Mouse (Mus musculus): ENCODE measurements around the gene Lrrc23.
A peak's percentile ranks its signal among the peaks of the same experiment; 100 is the strongest.

The Lrrc23 gene

DNA sequence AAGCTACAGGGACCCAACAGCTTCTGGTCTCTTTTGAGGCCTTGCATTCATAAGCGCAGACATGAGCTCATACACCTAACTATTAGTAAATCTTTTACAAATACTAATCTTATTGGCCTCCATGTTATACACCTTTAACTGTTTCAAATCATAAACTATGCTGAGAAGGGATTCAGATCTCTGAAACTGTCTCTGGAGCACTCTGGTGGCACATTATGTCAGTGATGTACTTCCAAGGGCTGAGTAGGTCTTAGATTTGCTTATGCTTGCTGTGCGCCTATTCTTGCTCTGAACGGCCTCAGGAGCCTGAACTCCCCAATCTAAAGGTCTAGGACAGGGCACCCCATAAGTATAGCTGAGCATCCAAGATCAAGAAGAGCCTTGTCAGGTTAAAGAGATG, 37.7 kb downstream of the Lrrc23 start:
- DNase-seq (ENCODE audit: low spot score), result no peak

GRCm38 (mm10) chr6:124740888-124741761, 38.4 kb downstream of the Lrrc23 start, which contains the start of gene Grcc10:
TSS of gene Grcc10 (minus strand) at chr6:124741374.
- peak; percentile 83 for DNase-seq (ENCODE audit: low spot score)

- no peak for DNase-seq (ENCODE audit: low spot score)
Observed at GRCm38 (mm10) chr6:124740211-124740887, 39.2 kb downstream of the Lrrc23 start.

GRCm38 (mm10) chr6:124739231-124739796, 40.2 kb downstream of the Lrrc23 start:
- no peak for DNase-seq (ENCODE audit: low spot score)

DNA sequence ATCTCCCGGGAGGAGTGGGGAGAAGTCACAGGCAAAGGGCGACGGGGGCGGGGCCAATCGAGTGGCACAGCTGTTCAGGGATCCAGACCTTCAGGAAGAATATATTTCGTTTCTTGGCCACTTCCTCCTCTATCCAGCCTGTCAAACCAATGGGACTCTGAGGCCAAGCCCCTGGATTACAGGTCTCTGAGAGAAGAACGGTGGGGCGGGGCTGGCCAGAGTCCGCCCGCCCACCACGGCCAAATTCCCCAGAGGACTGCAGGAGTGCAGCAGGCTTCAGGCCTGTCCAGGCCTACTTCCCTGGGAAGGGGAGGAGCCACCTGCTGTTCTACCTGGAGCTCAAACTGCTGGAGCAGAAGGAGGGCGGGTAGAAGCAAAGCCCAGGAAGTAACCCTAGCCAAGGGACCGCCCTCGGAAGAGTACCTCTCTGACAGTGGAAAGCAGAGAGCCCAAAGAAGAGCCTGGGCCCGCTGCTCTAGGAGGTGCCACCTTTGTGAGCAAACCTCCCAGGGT, 41.0 kb downstream of the Lrrc23 start, which contains the start of gene Ptpn6:
TSS of gene Ptpn6 (minus strand) at position 204 of the 513 bp plus-strand sequence.
- DNase-seq (ENCODE audit: low spot score), result peak; percentile 53

- no peak for DNase-seq (ENCODE audit: low spot score)
Observed at GRCm38 (mm10) chr6:124737040-124737439, 42.5 kb downstream of the Lrrc23 start.

GRCm38 (mm10) chr6:124734417-124734816, 45.1 kb downstream of the Lrrc23 start:
- no peak for DNase-seq (ENCODE audit: low spot score)

GRCm38 (mm10) chr6:124732476-124733370, 46.8 kb downstream of the Lrrc23 start:
- DNase-seq (ENCODE audit: low spot score), result no peak

GRCm38 (mm10) chr6:124731038-124731437, 48.5 kb downstream of the Lrrc23 start:
- no peak for DNase-seq (ENCODE audit: low spot score)

GRCm38 (mm10) chr6:124729850-124730705, 49.4 kb downstream of the Lrrc23 start:
- DNase-seq (ENCODE audit: low spot score), result no peak

- DNase-seq (ENCODE audit: low spot score), result no peak
Observed at GRCm38 (mm10) chr6:124728621-124729020, 50.9 kb downstream of the Lrrc23 start.

- DNase-seq (ENCODE audit: low spot score), result no peak
Observed at GRCm38 (mm10) chr6:124724472-124724871, 55.1 kb downstream of the Lrrc23 start.

- no peak for DNase-seq (ENCODE audit: low spot score)
Observed at GRCm38 (mm10) chr6:124723541-124723940, 56.0 kb downstream of the Lrrc23 start.

- no peak for DNase-seq (ENCODE audit: low spot score)
Observed at GRCm38 (mm10) chr6:124722876-124723473, 56.6 kb downstream of the Lrrc23 start.

GRCm38 (mm10) chr6:124720904-124721303, 58.6 kb downstream of the Lrrc23 start:
- no peak for DNase-seq (ENCODE audit: low spot score)

All from urinary bladder, postnatal 25 days (tissue).